Mouse (Mus musculus) induced T-regulatory cell, adult 2 months (primary cell): ENCODE data around the gene Ptk7.
A peak's percentile ranks its signal among the peaks of the same experiment; 100 is the strongest.

Experiments
- DNase-seq: peaks from one replicate; pipeline ENCODE4 v3.0.0-alpha.2; 2012; ENCODE audit warnings: low read depth

The Ptk7 gene

GRCm38 (mm10) chr17:46644152-46644805, 15.0 kb upstream of the Ptk7 start:
- DNase-seq = no peak

GRCm38 (mm10) chr17:46642060-46642459, 12.8 kb upstream of the Ptk7 start:
- no peak for DNase-seq

GRCm38 (mm10) chr17:46639929-46640328, 10.6 kb upstream of the Ptk7 start:
- DNase-seq = no peak

GRCm38 (mm10) chr17:46636831-46637523, 7.7 kb upstream of the Ptk7 start:
- DNase-seq = peak; percentile 72

GRCm38 (mm10) chr17:46629685-46630441, 559 bp upstream of the Ptk7 start:
- no peak for DNase-seq

GRCm38 (mm10) chr17:46628471-46628790, 873 bp downstream of the Ptk7 start:
- no peak for DNase-seq

GRCm38 (mm10) chr17:46627409-46627808, 1.9 kb downstream of the Ptk7 start:
- no peak for DNase-seq

- no peak for DNase-seq
Measured at GRCm38 (mm10) chr17:46624598-46624997, 4.7 kb downstream of the Ptk7 start.

- no peak for DNase-seq
Measured at GRCm38 (mm10) chr17:46623819-46624557, 5.3 kb downstream of the Ptk7 start.

GRCm38 (mm10) chr17:46622269-46622668, 7.0 kb downstream of the Ptk7 start:
- DNase-seq = no peak

GRCm38 (mm10) chr17:46621324-46621723, 8.0 kb downstream of the Ptk7 start:
- DNase-seq = no peak

- no peak for DNase-seq
Measured at GRCm38 (mm10) chr17:46619683-46620357, 9.5 kb downstream of the Ptk7 start.

GRCm38 (mm10) chr17:46618769-46619682, 10.3 kb downstream of the Ptk7 start:
- DNase-seq = no peak

- no peak for DNase-seq
Measured at GRCm38 (mm10) chr17:46618394-46618768, 10.9 kb downstream of the Ptk7 start.

- no peak for DNase-seq
Measured at GRCm38 (mm10) chr17:46617799-46618198, 11.5 kb downstream of the Ptk7 start.

GRCm38 (mm10) chr17:46613229-46613628, 16.1 kb downstream of the Ptk7 start:
- DNase-seq = no peak

- DNase-seq = no peak
Measured at GRCm38 (mm10) chr17:46612820-46613219, 16.5 kb downstream of the Ptk7 start.

- no peak for DNase-seq
Measured at GRCm38 (mm10) chr17:46612189-46612588, 17.1 kb downstream of the Ptk7 start.

- no peak for DNase-seq
Measured at GRCm38 (mm10) chr17:46611316-46611715, 18.0 kb downstream of the Ptk7 start.

GRCm38 (mm10) chr17:46609721-46610514, 19.4 kb downstream of the Ptk7 start:
- DNase-seq = no peak
